Mouse (Mus musculus) thymus, adult 2 months (tissue): Measurements from ENCODE around the gene Tm7sf3.

Source experiments
- CTCF ChIP-seq: fragments of 200-500 bp; IDR thresholded peaks from 2 replicates; pipeline ENCODE4 v1.5.1; 2012; ENCODE audit warnings: mild to moderate bottlenecking, control low read depth, low read length, moderate library complexity, borderline replicate concordance; ENCODE audit not compliant: control insufficient read depth, poor library complexity, insufficient read depth; ENCODE audit errors: extremely low read depth
- POLR2A ChIP-seq: fragments of 200-500 bp; IDR thresholded peaks from 2 replicates; pipeline ENCODE4 v1.6.1; 2012; ENCODE audit warnings: mild to moderate bottlenecking, low read length, control low read depth, moderate library complexity; ENCODE audit not compliant: control insufficient read depth, poor library complexity, insufficient read depth; ENCODE audit errors: extremely low read depth

GRCm38 (mm10) chr6:146616670-146617069 is 26.0 kb downstream of the Tm7sf3 start:
- TF ChIP-seq CTCF, result no peak
- no peak for TF ChIP-seq POLR2A
